Mouse (Mus musculus) heart, adult 2 months (tissue): ENCODE results near the gene Ccnd1. TPM values are rescaled to one million over a fixed set of nuclear protein-coding genes. Genes with fewer than 3 reads are reported as not detected.
A peak's percentile ranks its signal among the peaks of the same experiment; 100 is the strongest.

Experiments used
- DNase-seq, 2 experiments: peaks; one replicate each; pipeline ENCODE4 v3.0.0; 2021
- H3K27ac ChIP-seq: fragments of 200-600 bp; 2 replicates; pipeline ENCODE4 v1.8.1; 2022
- H3K27me3 ChIP-seq: fragments of 200-500 bp; 2 replicates; pipeline ENCODE4 v1.6.1; 2012; ENCODE audit warnings: mild to moderate bottlenecking, low read length, inconsistent platforms, mixed read lengths; ENCODE audit not compliant: control insufficient read depth, insufficient read depth
- H3K36me3 ChIP-seq: fragments of 200-500 bp; 2 replicates; pipeline ENCODE4 v1.6.1; 2012; ENCODE audit warnings: low read length, inconsistent platforms; ENCODE audit not compliant: control insufficient read depth, insufficient read depth
- H3K4me1 ChIP-seq: fragments of 200-500 bp; 2 replicates; pipeline ENCODE4 v1.6.1; 2011; ENCODE audit warnings: low read length; ENCODE audit not compliant: control insufficient read depth, insufficient read depth
- H3K4me3 ChIP-seq: fragments of 200-600 bp; 2 replicates; pipeline ENCODE4 v1.8.1; 2022
- H3K79me2 ChIP-seq: fragments of 200-500 bp; replicated peaks from 2 replicates; pipeline ENCODE4 v1.6.1; 2012; ENCODE audit warnings: mild to moderate bottlenecking, inconsistent platforms, low read length, moderate library complexity, mixed read lengths; ENCODE audit not compliant: control insufficient read depth, insufficient read depth
- H3K9ac ChIP-seq: fragments of 200-500 bp; 2 replicates; pipeline ENCODE4 v1.6.1; 2012; ENCODE audit warnings: low read depth, mild to moderate bottlenecking, control low read depth, inconsistent platforms, low read length, mixed read lengths
- CTCF ChIP-seq: fragments of 200-600 bp; IDR thresholded peaks from 2 replicates; pipeline ENCODE4 v1.8.1; 2022; ENCODE audit warnings: antibody characterized with exemption, mild to moderate bottlenecking, moderate library complexity
- EP300 ChIP-seq: fragments of 200-500 bp; IDR thresholded peaks from 2 replicates; pipeline ENCODE4 v1.6.1; 2011; ENCODE audit warnings: low read depth, low read length, control low read depth; ENCODE audit not compliant: insufficient read depth
- POLR2A ChIP-seq: fragments of 200-500 bp; IDR thresholded peaks from 2 replicates; pipeline ENCODE4 v1.6.1; 2011; ENCODE audit warnings: mild to moderate bottlenecking, low read depth, low read length, control low read depth; ENCODE audit not compliant: insufficient read depth
- WGBS: fragments of 180-500 bp; shearing (Covaris S2); methylation state at CpG from one replicate; pipeline ENCODE4 v1.1.7; 2018; 5-methylcytosine and 5-hydroxymethylcytosine counted together
- intact Hi-C: fragments of 180-260 bp; cut with DNase I; formaldehyde crosslinking; loops from one replicate; pipeline ENCODE4 v1.15.1; 2025
- polyA plus RNA-seq: library from polyadenylated mRNA; depleted of rRNA; stranded (reverse); fragments of >200 nt; gene quantifications from 2 replicates; pipeline ENCODE4 v1.2.3, GENCODE M21; 2012
- total RNA-seq, 2 experiments: library from RNA; stranded (reverse); gene quantifications; 2 replicates each; pipeline ENCODE4 v1.2.3; 2021

The Ccnd1 gene
- total and polyA plus RNA-seq, 3 experiments, result 28.3 to 43.6 (median 31.4) TPM

GRCm38 (mm10) chr7:144979814-144980213 lies 40.1 kb upstream of the Ccnd1 start:
- TF ChIP-seq POLR2A (no peak), CTCF (no peak), EP300 (no peak)
- Histone ChIP-seq H3K9ac (no peak overlapping the region), H3K4me3 (no peak overlapping the region), H3K27ac (no peak overlapping the region), H3K79me2 (no peaks in the 10 kb centered on the region), H3K4me1 (peaks cover 8% of the 10 kb centered on the region), H3K27me3 (no peaks in the 10 kb centered on the region), H3K36me3 (no peaks in the 10 kb centered on the region)
- 53% methylated on average over 5 of the region's 5 CpGs for WGBS
- peak in 1 of 2 experiments; percentile 29 for DNase-seq
- intact Hi-C loops, result no loop called here

DNA sequence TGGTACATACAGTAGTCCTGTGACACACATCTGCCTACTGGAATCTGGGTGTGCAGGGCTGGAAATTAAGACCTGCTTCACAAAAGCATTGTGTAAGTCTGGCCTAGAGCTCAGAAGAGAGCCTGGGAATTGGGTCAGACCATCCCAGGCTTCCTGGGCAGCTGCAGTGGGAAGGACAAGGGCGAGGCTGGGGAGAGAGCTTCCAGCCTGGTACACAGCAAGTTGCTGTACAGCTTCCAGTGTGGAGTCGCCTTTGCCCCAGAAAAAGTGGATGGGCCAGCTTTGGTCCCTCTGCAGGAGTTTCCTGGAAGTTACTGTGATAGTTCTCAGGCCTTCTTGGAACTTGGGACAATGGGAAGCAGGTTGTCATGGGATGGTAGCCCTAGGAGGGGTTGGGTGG lies 37.4 kb upstream of the Ccnd1 start:
- peaks cover 10% of the 10 kb centered on the region for H3K4me1 ChIP-seq
- no peak overlapping the region for H3K9ac ChIP-seq
- no peak for TF ChIP-seq EP300
- TF ChIP-seq CTCF, result 0 out of 2 replicates have a peak, but pooled peaks have one; percentile 9
- no peak for TF ChIP-seq POLR2A
- no peaks in the 10 kb centered on the region for H3K79me2 ChIP-seq
- H3K36me3 ChIP-seq, result peaks cover 2% of the 10 kb centered on the region; the same call in 1 of the 2 replicates
- 0 out of 2 replicates have a peak overlapping the region, but pooled peaks have one; percentile 12 for H3K27ac ChIP-seq
- intact Hi-C loops, result no loop called here
- H3K4me3 ChIP-seq, result no peak overlapping the region
- no peak for DNase-seq
- no peaks in the 10 kb centered on the region for H3K27me3 ChIP-seq
- WGBS, result 46% methylated on average over 2 of the region's 2 CpGs

- peaks cover 9% of the 10 kb centered on the region for H3K4me1 ChIP-seq
- peak overlapping the region; percentile 45 for H3K27ac ChIP-seq
- intact Hi-C loops, result no loop called here
- H3K9ac ChIP-seq, result no peak overlapping the region
- WGBS, result 23% methylated on average over 8 of the region's 8 CpGs
- no peak for TF ChIP-seq CTCF
- no peak for TF ChIP-seq POLR2A
- peak; percentile 42; the same call in 1 of the 2 replicates for TF ChIP-seq EP300
- no peak overlapping the region for H3K4me3 ChIP-seq
- no peaks in the 10 kb centered on the region for H3K27me3 ChIP-seq
- H3K79me2 ChIP-seq, result no peaks in the 10 kb centered on the region
- peaks cover 2% of the 10 kb centered on the region; the same call in 1 of the 2 replicates for H3K36me3 ChIP-seq
- DNase-seq, result peak in 1 of 2 experiments; percentile 56
Measured at GRCm38 (mm10) chr7:144973461-144973860, 33.7 kb upstream of the Ccnd1 start.

GRCm38 (mm10) chr7:144971769-144972168 lies 32.0 kb upstream of the Ccnd1 start:
- TF ChIP-seq CTCF (no peak), EP300 (no peak), POLR2A (no peak)
- H3K4me3 ChIP-seq, result no peak overlapping the region
- H3K27ac ChIP-seq, result no peak overlapping the region
- H3K27me3 ChIP-seq, result no peaks in the 10 kb centered on the region
- 45% methylated on average over 2 of the region's 2 CpGs for WGBS
- H3K9ac ChIP-seq, result no peak overlapping the region
- intact Hi-C loops, result no loop called here
- DNase-seq, result no peak
- peaks cover 2% of the 10 kb centered on the region; the same call in 1 of the 2 replicates for H3K36me3 ChIP-seq
- H3K79me2 ChIP-seq, result no peaks in the 10 kb centered on the region
- H3K4me1 ChIP-seq, result peaks cover 9% of the 10 kb centered on the region

DNA sequence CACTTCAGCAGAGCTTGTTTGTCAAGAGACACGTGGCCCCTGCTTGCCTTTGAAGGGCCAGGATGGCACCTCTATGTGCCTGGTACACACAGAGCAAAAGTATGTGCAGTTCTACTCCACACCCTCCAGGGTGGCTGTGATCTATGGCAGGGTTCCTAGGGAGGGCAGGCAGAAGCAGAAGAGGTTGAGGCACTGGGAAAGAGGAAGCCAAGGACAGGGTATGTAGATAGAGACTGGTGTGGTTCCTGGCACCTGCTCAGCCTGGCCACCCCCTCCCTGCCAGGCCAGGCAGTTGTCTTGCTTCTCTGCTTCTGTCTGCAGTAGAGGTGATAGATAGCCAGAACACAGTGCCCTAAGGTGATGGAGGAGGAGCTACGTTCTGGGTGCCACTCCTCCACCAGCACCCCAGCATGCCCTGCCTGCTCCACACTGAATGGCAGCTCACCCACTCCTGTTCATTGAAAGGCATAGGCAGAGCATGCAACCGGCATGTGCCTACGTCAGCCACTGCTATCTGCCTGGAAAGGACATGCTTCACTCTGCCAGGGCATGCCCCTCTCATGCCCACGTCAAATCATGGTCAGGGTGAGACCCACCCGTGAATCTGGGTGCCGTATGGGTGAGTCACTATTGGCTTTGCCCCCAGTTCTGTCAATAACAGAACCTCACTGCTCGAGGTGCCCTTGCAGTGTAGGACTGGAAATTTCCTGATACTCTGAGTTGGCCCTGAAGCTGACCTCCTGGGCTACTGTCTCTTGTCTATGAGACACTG lies 31.5 kb upstream of the Ccnd1 start:
- Histone ChIP-seq H3K27me3 (no peaks in the 10 kb centered on the region), H3K4me3 (no peak overlapping the region), H3K79me2 (no peaks in the 10 kb centered on the region), H3K4me1 (peaks cover 9% of the 10 kb centered on the region), H3K27ac (no peak overlapping the region), H3K9ac (no peak overlapping the region), H3K36me3 (peaks cover 2% of the 10 kb centered on the region; the same call in 1 of the 2 replicates)
- TF ChIP-seq CTCF (0 out of 2 replicates have a peak, but pooled peaks have one; percentile 13), POLR2A (no peak)
- 59% methylated on average over 8 of the region's 8 CpGs for WGBS
- intact Hi-C loops, result no loop called here
- peak in 1 of 2 experiments; percentile 19 for DNase-seq

GRCm38 (mm10) chr7:144965893-144966292 lies 26.2 kb upstream of the Ccnd1 start:
- Histone ChIP-seq H3K27ac (no peak overlapping the region), H3K4me1 (no peaks in the 10 kb centered on the region), H3K27me3 (no peaks in the 10 kb centered on the region), H3K9ac (no peak overlapping the region), H3K36me3 (no peaks in the 10 kb centered on the region), H3K79me2 (no peaks in the 10 kb centered on the region), H3K4me3 (no peak overlapping the region)
- intact Hi-C loops, result no loop called here
- TF ChIP-seq CTCF (no peak), POLR2A (no peak), EP300 (no peak)
- no peak for DNase-seq
- 77% methylated on average over 5 of the region's 5 CpGs for whole genome bisulfite sequencing
